Mouse (Mus musculus) midbrain, embryonic 16.5 days (tissue): ENCODE measurements around the gene Rab26. TPM values are rescaled to one million over a fixed set of nuclear protein-coding genes. Genes with fewer than 3 reads are reported as not detected.

Experiments used
- ATAC-seq: fragments of 200-750 bp; cut with Nextera tagmentation; 2 replicates; pipeline ENCODE4 v1.8.0; 2017; ENCODE audit warnings: moderate TSS enrichment
- H3K27ac ChIP-seq: fragments of 300-500 bp; sonication (generic); 2 replicates; pipeline ENCODE4 v1.5.1; 2014; ENCODE audit warnings: mild to moderate bottlenecking, low read length, mixed read lengths
- H3K27me3 ChIP-seq: fragments of 300-500 bp; sonication (generic); 2 replicates; pipeline ENCODE4 v1.6.1; 2014; ENCODE audit warnings: low read depth, low read length, mixed read lengths; ENCODE audit not compliant: control insufficient read depth, insufficient read depth
- H3K36me3 ChIP-seq: fragments of 300-500 bp; sonication (generic); 2 replicates; pipeline ENCODE4 v1.6.1; 2014; ENCODE audit warnings: mild to moderate bottlenecking, low read length, moderate library complexity, mixed read lengths; ENCODE audit not compliant: control insufficient read depth, insufficient read depth
- H3K4me1 ChIP-seq: fragments of 300-500 bp; sonication (generic); 2 replicates; pipeline ENCODE4 v1.6.1; 2014; ENCODE audit warnings: mild to moderate bottlenecking, low read length, mixed read lengths; ENCODE audit not compliant: control insufficient read depth, insufficient read depth
- H3K4me2 ChIP-seq: fragments of 300-500 bp; sonication (generic); 2 replicates; pipeline ENCODE4 v1.6.1; 2014; ENCODE audit warnings: mild to moderate bottlenecking, low read length, mixed read lengths
- H3K4me3 ChIP-seq: fragments of 300-500 bp; sonication (generic); 2 replicates; pipeline ENCODE4 v1.5.1; 2014; ENCODE audit warnings: low read depth, mild to moderate bottlenecking, low read length, moderate library complexity, mixed read lengths
- H3K9ac ChIP-seq: fragments of 300-500 bp; sonication (generic); 2 replicates; pipeline ENCODE4 v1.6.1; 2014; ENCODE audit warnings: low read depth, low read length, mixed read lengths
- H3K9me3 ChIP-seq: fragments of 300-500 bp; sonication (generic); replicated peaks from 2 replicates; pipeline ENCODE4 v1.6.1; 2014; ENCODE audit warnings: mild to moderate bottlenecking, low read length, mixed read lengths; ENCODE audit not compliant: control insufficient read depth, poor library complexity, severe bottlenecking
- WGBS: fragments of 180-500 bp; shearing (Covaris S2); extraction: QIAGEN DNeasy Blood & Tissue Kit; methylation state at CpG from one replicate; pipeline ENCODE4 v1.1.7; 2014; 5-methylcytosine and 5-hydroxymethylcytosine counted together
- polyA plus RNA-seq: library from polyadenylated mRNA; unstranded; fragments of >200 nt; fragmentation: Nextera tagmentation; extraction: Ambion mirVana; gene quantifications from 2 replicates; pipeline ENCODE4 v1.2.1, GENCODE M21; 2015

Rab26 gene
- polyA plus RNA-seq, 1 experiment from 2014 or later, result 14.7 TPM

GRCm38 (mm10) chr17:24478663-24479380 lies 55.2 kb downstream of the Rab26 start, which contains the start of gene Mlst8:
Gene Mlst8 (minus strand): TSS chr17:24479078.
- peak within 1 kb of the TSS; percentile 99 for H3K27ac ChIP-seq
- H3K9ac ChIP-seq, result peak within 1 kb of the TSS; percentile 90
- peak within 1 kb of the TSS; percentile 80 for H3K4me3 ChIP-seq
- no peaks in the 10 kb centered on the region for H3K27me3 ChIP-seq
- H3K9me3 ChIP-seq, result no peaks in the 10 kb centered on the region
- H3K36me3 ChIP-seq, result peaks cover 22% of the 10 kb centered on the region
- peak; percentile 91 for ATAC-seq
- H3K4me2 ChIP-seq, result peak within 1 kb of the TSS; percentile 73
- WGBS, result under 1% methylated on average over 48 of the region's 48 CpGs
- peaks cover 10% of the 10 kb centered on the region for H3K4me1 ChIP-seq

DNA sequence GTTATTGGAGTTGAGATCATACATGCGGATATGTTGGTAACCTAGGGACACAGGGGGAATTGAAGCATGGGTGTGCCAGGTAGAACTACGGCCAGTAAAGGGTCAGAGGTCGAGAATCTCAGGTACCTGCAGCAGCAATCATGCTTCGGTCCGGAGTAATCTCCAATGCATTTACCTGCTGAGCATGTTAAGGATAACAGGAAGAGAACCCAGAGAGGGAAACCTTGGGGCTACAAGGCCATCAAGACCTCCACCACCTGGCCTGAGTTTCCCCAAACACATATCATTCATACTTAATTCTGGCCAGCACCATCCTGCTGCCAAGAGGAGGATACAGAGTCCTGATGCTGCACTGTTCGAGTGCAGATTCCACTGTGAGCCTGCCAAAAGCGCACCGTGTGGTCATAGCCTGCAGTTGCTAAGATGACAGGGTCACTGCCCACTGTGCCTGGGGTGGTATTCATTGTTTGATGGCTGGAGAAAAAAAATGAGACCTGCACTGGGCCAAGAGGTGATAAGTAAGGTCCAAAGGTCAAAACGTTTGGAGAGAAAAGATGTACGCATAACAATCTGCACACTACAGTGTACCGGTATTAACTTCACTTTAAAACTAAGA lies 55.9 kb downstream of the Rab26 start:
- Histone ChIP-seq H3K9ac (peak overlapping the region; percentile 90), H3K27ac (peak overlapping the region; percentile 99; the same call in 1 of the 2 replicates), H3K27me3 (no peaks in the 10 kb centered on the region), H3K9me3 (no peaks in the 10 kb centered on the region), H3K4me1 (peaks cover 13% of the 10 kb centered on the region), H3K4me3 (peak overlapping the region; percentile 80), H3K4me2 (peak overlapping the region; percentile 73), H3K36me3 (peaks cover 22% of the 10 kb centered on the region)
- peak; percentile 50 for ATAC-seq
- 48% methylated on average over 11 of the region's 11 CpGs for WGBS

Other genes with a start within 250 kb of the Rab26 start
- gene Abca17, start 183.1 kb downstream of the Rab26 start, polyA plus RNA-seq, result 0.55 and 0.83 TPM in 2 replicates
- 35.0 and 37.6 TPM in 2 replicates for gene Abca3, start 182.3 kb downstream of the Rab26 start, polyA plus RNA-seq
- gene Rnps1, start 119.6 kb downstream of the Rab26 start, polyA plus RNA-seq, result 357 and 365 TPM in 2 replicates
- 34.2 and 34.4 TPM in 2 replicates for gene Eci1, start 107.6 kb downstream of the Rab26 start, polyA plus RNA-seq
- gene Dnase1l2, start 91.1 kb downstream of the Rab26 start, polyA plus RNA-seq, result 7.9 and 9.9 TPM in 2 replicates
- 46.4 and 50.2 TPM in 2 replicates for gene E4f1, start 63.9 kb downstream of the Rab26 start, polyA plus RNA-seq
- gene Pgp, start 63.8 kb downstream of the Rab26 start, polyA plus RNA-seq, result 64.2 and 70.2 TPM in 2 replicates
- 0.40 TPM in 1 of 2 replicates, not detected in the other for gene Bricd5, start 60.3 kb downstream of the Rab26 start, polyA plus RNA-seq
- 36.5 and 37.2 TPM in 2 replicates for gene Mlst8, start 55.1 kb downstream of the Rab26 start, polyA plus RNA-seq
- 43.6 and 45.7 TPM in 2 replicates for gene Caskin1, start 45.6 kb downstream of the Rab26 start, polyA plus RNA-seq
- gene Traf7, start 6.3 kb downstream of the Rab26 start, polyA plus RNA-seq, result 103 and 104 TPM in 2 replicates
- 20.1 and 22.4 TPM in 2 replicates for gene Pkd1, start 15.6 kb upstream of the Rab26 start, polyA plus RNA-seq
- 72.4 and 85.0 TPM in 2 replicates for gene Tsc2, start 98.4 kb upstream of the Rab26 start, polyA plus RNA-seq
- 9.8 and 10.0 TPM in 2 replicates for gene Nthl1, start 98.5 kb upstream of the Rab26 start, polyA plus RNA-seq
- gene Slc9a3r2, start 116.1 kb upstream of the Rab26 start, polyA plus RNA-seq, result 43.3 and 43.7 TPM in 2 replicates
- 0.36 and 0.90 TPM in 2 replicates for gene Npw, start 124.2 kb upstream of the Rab26 start, polyA plus RNA-seq
- 19.7 and 20.3 TPM in 2 replicates for gene Zfp598, start 135.5 kb upstream of the Rab26 start, polyA plus RNA-seq
- 266 and 303 TPM in 2 replicates for gene Syngr3, start 155.7 kb upstream of the Rab26 start, polyA plus RNA-seq
- gene Gfer, start 161.9 kb upstream of the Rab26 start, polyA plus RNA-seq, result 33.7 and 40.8 TPM in 2 replicates
- gene Noxo1, start 162.0 kb upstream of the Rab26 start, polyA plus RNA-seq, result 1.9 and 2.2 TPM in 2 replicates
- gene Tbl3, start 173.4 kb upstream of the Rab26 start, polyA plus RNA-seq, result 61.8 and 69.2 TPM in 2 replicates
- 0.28 TPM in 1 of 2 replicates, not detected in the other for gene Rnf151, start 183.9 kb upstream of the Rab26 start, polyA plus RNA-seq
- 657 and 682 TPM in 2 replicates for gene Rps2, start 183.9 kb upstream of the Rab26 start, polyA plus RNA-seq
- 264 and 289 TPM in 2 replicates for gene Ndufb10, start 190.3 kb upstream of the Rab26 start, polyA plus RNA-seq
- not detected in 2 replicates for gene Rpl3l, start 193.6 kb upstream of the Rab26 start, polyA plus RNA-seq
- gene Msrb1, start 202.4 kb upstream of the Rab26 start, polyA plus RNA-seq, result 14.9 and 17.5 TPM in 2 replicates
- gene Hs3st6, start 218.8 kb upstream of the Rab26 start, polyA plus RNA-seq, result not detected in 2 replicates